Mouse (Mus musculus) midbrain, embryonic 13.5 days (tissue): Measurements from ENCODE around the gene Robo1. TPM values are rescaled to one million over a fixed set of nuclear protein-coding genes. Genes with fewer than 3 reads are reported as not detected.

Source experiments
- ATAC-seq: fragments of 200-750 bp; cut with Nextera tagmentation; 2 replicates; pipeline ENCODE4 v1.8.0; 2017; ENCODE audit warnings: mild to moderate bottlenecking, moderate TSS enrichment, moderate library complexity
- H3K27ac ChIP-seq: fragments of 300-500 bp; sonication (generic); 2 replicates; pipeline ENCODE4 v1.5.1; 2015; ENCODE audit warnings: inconsistent platforms, mild to moderate bottlenecking, moderate library complexity
- H3K27me3 ChIP-seq: fragments of 300-500 bp; sonication (generic); 2 replicates; pipeline ENCODE4 v1.6.1; 2015; ENCODE audit warnings: mild to moderate bottlenecking, inconsistent platforms
- H3K36me3 ChIP-seq: fragments of 300-500 bp; sonication (generic); 2 replicates; pipeline ENCODE4 v1.6.1; 2015; ENCODE audit warnings: mild to moderate bottlenecking, inconsistent platforms
- H3K4me1 ChIP-seq: fragments of 300-500 bp; sonication (generic); replicated peaks from 2 replicates; pipeline ENCODE4 v1.6.1; 2015; ENCODE audit warnings: inconsistent platforms
- H3K4me2 ChIP-seq: fragments of 300-500 bp; sonication (generic); replicated peaks from 2 replicates; pipeline ENCODE4 v1.6.1; 2015; ENCODE audit warnings: moderate library complexity, mild to moderate bottlenecking, inconsistent platforms
- H3K4me3 ChIP-seq: fragments of 300-500 bp; sonication (generic); replicated peaks from 2 replicates; pipeline ENCODE4 v1.5.1; 2015; ENCODE audit warnings: mild to moderate bottlenecking, inconsistent platforms
- H3K9ac ChIP-seq: fragments of 300-500 bp; sonication (generic); replicated peaks from 2 replicates; pipeline ENCODE4 v1.6.1; 2015; ENCODE audit warnings: mild to moderate bottlenecking, inconsistent platforms
- H3K9me3 ChIP-seq: fragments of 300-500 bp; sonication (generic); 2 replicates; pipeline ENCODE4 v1.6.1; 2016; ENCODE audit warnings: mild to moderate bottlenecking, inconsistent platforms
- WGBS: fragments of 180-500 bp; shearing (Covaris S2); methylation state at CpG from one replicate; pipeline ENCODE4 v1.1.7; 2015; 5-methylcytosine and 5-hydroxymethylcytosine counted together
- polyA plus RNA-seq: library from polyadenylated mRNA; unstranded; fragments of >200 nt; fragmentation: Nextera tagmentation; extraction: Ambion mirVana; gene quantifications from 2 replicates; pipeline ENCODE4 v1.2.1, GENCODE M21; 2015

The Robo1 gene
- polyA plus RNA-seq, 1 experiment from 2014 or later: 81.1 TPM

GRCm38 (mm10) chr16:73007434-73007833 is 699.3 kb downstream of the Robo1 start:
- Histone ChIP-seq H3K27ac (no peak overlapping the region), H3K4me3 (no peak overlapping the region), H3K9ac (no peak overlapping the region), H3K4me2 (no peak overlapping the region), H3K27me3 (no peaks in the 10 kb centered on the region), H3K9me3 (no peaks in the 10 kb centered on the region), H3K4me1 (peaks cover 14% of the 10 kb centered on the region; the same call in 1 of the 2 replicates), H3K36me3 (peaks cover 40% of the 10 kb centered on the region)
- ATAC-seq: no peak
- 57% methylated on average over 8 of the region's 8 CpGs for whole genome bisulfite sequencing

GRCm38 (mm10) chr16:73011313-73011712 is 703.2 kb downstream of the Robo1 start:
- H3K9ac ChIP-seq: no peak overlapping the region
- 0 out of 2 replicates have a peak, but pooled peaks cover 9% of the 10 kb centered on the region for H3K4me1 ChIP-seq
- no peaks in the 10 kb centered on the region for H3K9me3 ChIP-seq
- ATAC-seq: no peak
- H3K27ac ChIP-seq: no peak overlapping the region
- H3K27me3 ChIP-seq: no peaks in the 10 kb centered on the region
- no peak overlapping the region for H3K4me3 ChIP-seq
- peaks cover 30% of the 10 kb centered on the region for H3K36me3 ChIP-seq
- WGBS: 77% methylated on average over 7 of the region's 7 CpGs
- no peak overlapping the region for H3K4me2 ChIP-seq

- H3K9ac ChIP-seq: no peak overlapping the region
- no peak overlapping the region for H3K27ac ChIP-seq
- no peaks in the 10 kb centered on the region for H3K27me3 ChIP-seq
- ATAC-seq: no peak
- peaks cover 30% of the 10 kb centered on the region for H3K36me3 ChIP-seq
- H3K9me3 ChIP-seq: no peaks in the 10 kb centered on the region
- 0 out of 2 replicates have a peak, but pooled peaks cover 4% of the 10 kb centered on the region for H3K4me1 ChIP-seq
- no peak overlapping the region for H3K4me3 ChIP-seq
- no peak overlapping the region for H3K4me2 ChIP-seq
- WGBS: 95% methylated on average over 11 of the region's 11 CpGs
These were observed 704.8 kb downstream of the Robo1 start for GRCm38 (mm10) chr16:73012926-73013325.

GRCm38 (mm10) chr16:73014544-73014943 is 706.4 kb downstream of the Robo1 start:
- Histone ChIP-seq H3K4me1 (no peaks in the 10 kb centered on the region), H3K9ac (no peak overlapping the region), H3K27ac (no peak overlapping the region), H3K4me2 (no peak overlapping the region), H3K4me3 (no peak overlapping the region), H3K27me3 (no peaks in the 10 kb centered on the region), H3K9me3 (no peaks in the 10 kb centered on the region), H3K36me3 (peaks cover 28% of the 10 kb centered on the region)
- ATAC-seq: no peak
- 69% methylated on average over 8 of the region's 8 CpGs for WGBS

GRCm38 (mm10) chr16:73015976-73016375 is 707.9 kb downstream of the Robo1 start:
- H3K27me3 ChIP-seq: no peaks in the 10 kb centered on the region
- 95% methylated on average over 4 of the region's 4 CpGs for WGBS

GRCm38 (mm10) chr16:73016801-73017200 is 708.7 kb downstream of the Robo1 start:
- ATAC-seq: no peak
- no peak overlapping the region for H3K4me2 ChIP-seq
- no peaks in the 10 kb centered on the region for H3K4me1 ChIP-seq
- peaks cover 15% of the 10 kb centered on the region for H3K36me3 ChIP-seq
- H3K9ac ChIP-seq: no peak overlapping the region
- H3K27me3 ChIP-seq: no peaks in the 10 kb centered on the region
- no peaks in the 10 kb centered on the region for H3K9me3 ChIP-seq
- 72% methylated on average over 7 of the region's 7 CpGs for WGBS
- H3K27ac ChIP-seq: no peak overlapping the region
- no peak overlapping the region for H3K4me3 ChIP-seq

More at GRCm38 (mm10) chr16:73015976-73016375, 707.9 kb downstream of the Robo1 start:
- Histone ChIP-seq H3K4me1 (no peaks in the 10 kb centered on the region), H3K36me3 (peaks cover 19% of the 10 kb centered on the region), H3K9me3 (no peaks in the 10 kb centered on the region), H3K9ac (no peak overlapping the region), H3K27ac (no peak overlapping the region), H3K4me2 (no peak overlapping the region), H3K4me3 (no peak overlapping the region)
- no peak for ATAC-seq

GRCm38 (mm10) chr16:73024326-73024725 is 716.2 kb downstream of the Robo1 start:
- Histone ChIP-seq H3K9ac (no peak overlapping the region), H3K27ac (no peak overlapping the region)
- WGBS: 91% methylated on average over 13 of the region's 13 CpGs

GRCm38 (mm10) chr16:73027692-73028091 is 719.6 kb downstream of the Robo1 start:
- H3K9me3 ChIP-seq: no peaks in the 10 kb centered on the region
- no peak for ATAC-seq
- no peak overlapping the region for H3K4me2 ChIP-seq
- 84% methylated on average over 14 of the region's 14 CpGs for WGBS
- H3K27ac ChIP-seq: peak overlapping the region; percentile 53; the same call in 1 of the 2 replicates
- H3K4me3 ChIP-seq: no peak overlapping the region
- peaks cover 11% of the 10 kb centered on the region; the same call in 1 of the 2 replicates for H3K4me1 ChIP-seq
- no peaks in the 10 kb centered on the region for H3K27me3 ChIP-seq
- peaks cover 20% of the 10 kb centered on the region for H3K36me3 ChIP-seq
- H3K9ac ChIP-seq: no peak overlapping the region

More at GRCm38 (mm10) chr16:73024326-73024725, 716.2 kb downstream of the Robo1 start:
- Histone ChIP-seq H3K9me3 (no peaks in the 10 kb centered on the region), H3K4me1 (peaks cover 11% of the 10 kb centered on the region; the same call in 1 of the 2 replicates), H3K36me3 (peaks cover 22% of the 10 kb centered on the region), H3K4me3 (no peak overlapping the region), H3K4me2 (no peak overlapping the region), H3K27me3 (no peaks in the 10 kb centered on the region)
- ATAC-seq: no peak

GRCm38 (mm10) chr16:73030999-73031398 is 722.9 kb downstream of the Robo1 start:
- H3K27ac ChIP-seq: no peak overlapping the region
- H3K27me3 ChIP-seq: no peaks in the 10 kb centered on the region
- no peak overlapping the region for H3K9ac ChIP-seq
- H3K4me3 ChIP-seq: no peak overlapping the region
- no peak overlapping the region for H3K4me2 ChIP-seq
- peaks cover 18% of the 10 kb centered on the region for H3K36me3 ChIP-seq
- no peak for ATAC-seq
- H3K9me3 ChIP-seq: no peaks in the 10 kb centered on the region
- peaks cover 11% of the 10 kb centered on the region; the same call in 1 of the 2 replicates for H3K4me1 ChIP-seq
- 65% methylated on average over 4 of the region's 4 CpGs for WGBS

GRCm38 (mm10) chr16:73035210-73035985 is 727.3 kb downstream of the Robo1 start:
- H3K4me2 ChIP-seq: no peak overlapping the region
- 83% methylated on average over 20 of the region's 20 CpGs for WGBS

GRCm38 (mm10) chr16:73038552-73038951 is 730.4 kb downstream of the Robo1 start:
- 51% methylated on average over 7 of the region's 7 CpGs for WGBS

More at GRCm38 (mm10) chr16:73035210-73035985, 727.3 kb downstream of the Robo1 start:
- no peak overlapping the region for H3K9ac ChIP-seq
- no peak overlapping the region for H3K27ac ChIP-seq
- no peaks in the 10 kb centered on the region for H3K4me1 ChIP-seq
- no peak overlapping the region for H3K4me3 ChIP-seq
- H3K27me3 ChIP-seq: no peaks in the 10 kb centered on the region
- H3K9me3 ChIP-seq: no peaks in the 10 kb centered on the region
- peaks cover 37% of the 10 kb centered on the region for H3K36me3 ChIP-seq
- no peak for ATAC-seq

GRCm38 (mm10) chr16:73062461-73062860 is 754.4 kb downstream of the Robo1 start:
- H3K9ac ChIP-seq: no peak overlapping the region
- H3K4me3 ChIP-seq: no peak overlapping the region
- H3K36me3 ChIP-seq: no peaks in the 10 kb centered on the region
- 94% methylated on average over 3 of the region's 3 CpGs for WGBS
- H3K9me3 ChIP-seq: no peaks in the 10 kb centered on the region
- ATAC-seq: no peak
- H3K27me3 ChIP-seq: no peaks in the 10 kb centered on the region
- no peak overlapping the region for H3K4me2 ChIP-seq
- H3K4me1 ChIP-seq: no peaks in the 10 kb centered on the region
- no peak overlapping the region for H3K27ac ChIP-seq

More at GRCm38 (mm10) chr16:73038552-73038951, 730.4 kb downstream of the Robo1 start:
- Histone ChIP-seq H3K4me1 (no peaks in the 10 kb centered on the region), H3K9me3 (no peaks in the 10 kb centered on the region), H3K9ac (no peak overlapping the region), H3K27me3 (no peaks in the 10 kb centered on the region), H3K4me2 (no peak overlapping the region), H3K4me3 (no peak overlapping the region), H3K36me3 (peaks cover 60% of the 10 kb centered on the region), H3K27ac (no peak overlapping the region)
- no peak for ATAC-seq
